Mouse (Mus musculus): ENCODE data around the gene Parp4. TPM values are rescaled to one million over a fixed set of nuclear protein-coding genes. Genes with fewer than 3 reads are reported as not detected.

Gene Parp4
- total RNA-seq, 4 experiments from 2014 or later: 5.7 to 10.6 (median 7.4) TPM

GRCm38 (mm10) chr14:56605136-56605535, 29.7 kb downstream of the Parp4 start:
- no peak for DNase-seq (ENCODE audit: low spot score in 2 of 2)

- DNase-seq (ENCODE audit: low spot score in 2 of 2): no peak
Observed at GRCm38 (mm10) chr14:56613212-56613611, 37.8 kb downstream of the Parp4 start.

GRCm38 (mm10) chr14:56617470-56617869, 42.1 kb downstream of the Parp4 start:
- no peak for DNase-seq (ENCODE audit: low spot score in 2 of 2)

GRCm38 (mm10) chr14:56620425-56620824, 45.0 kb downstream of the Parp4 start:
- DNase-seq (ENCODE audit: low spot score in 2 of 2): no peak

- no peak for DNase-seq (ENCODE audit: low spot score in 2 of 2)
Observed at GRCm38 (mm10) chr14:56626202-56626601, 50.8 kb downstream of the Parp4 start.

- peak; percentile 23 to 44 for DNase-seq (ENCODE audit: low spot score in 2 of 2)
Observed at GRCm38 (mm10) chr14:56628336-56628735, 52.9 kb downstream of the Parp4 start.

GRCm38 (mm10) chr14:56631109-56631508, 55.7 kb downstream of the Parp4 start:
- DNase-seq (ENCODE audit: low spot score in 2 of 2): no peak

GRCm38 (mm10) chr14:56647206-56647605, 71.8 kb downstream of the Parp4 start:
- DNase-seq (ENCODE audit: low spot score in 2 of 2): no peak

- no peak for DNase-seq (ENCODE audit: low spot score in 2 of 2)
Observed at GRCm38 (mm10) chr14:56649448-56649847, 74.0 kb downstream of the Parp4 start.

GRCm38 (mm10) chr14:56665651-56666050, 90.2 kb downstream of the Parp4 start:
- peak; percentile 27 to 35 for DNase-seq (ENCODE audit: low spot score in 2 of 2)

- no peak for DNase-seq (ENCODE audit: low spot score in 2 of 2)
Observed at GRCm38 (mm10) chr14:56666909-56667308, 91.5 kb downstream of the Parp4 start.

GRCm38 (mm10) chr14:56667969-56668802, 92.8 kb downstream of the Parp4 start, which contains the start of gene Mphosph8:
Gene Mphosph8 (plus strand): TSS chr14:56668248.
- DNase-seq (ENCODE audit: low spot score in 2 of 2): peak; percentile 99 to 100

- DNase-seq (ENCODE audit: low spot score in 2 of 2): no peak
Observed at GRCm38 (mm10) chr14:56669046-56669620, 93.7 kb downstream of the Parp4 start.

- DNase-seq (ENCODE audit: low spot score in 2 of 2): no peak
Observed at GRCm38 (mm10) chr14:56685426-56685825, 110.0 kb downstream of the Parp4 start.

GRCm38 (mm10) chr14:56689116-56689515, 113.7 kb downstream of the Parp4 start:
- no peak for DNase-seq (ENCODE audit: low spot score in 2 of 2)

GRCm38 (mm10) chr14:56689766-56690165, 114.3 kb downstream of the Parp4 start:
- no peak for DNase-seq (ENCODE audit: low spot score in 2 of 2)

GRCm38 (mm10) chr14:56695495-56695894, 120.1 kb downstream of the Parp4 start:
- DNase-seq (ENCODE audit: low spot score in 2 of 2): no peak

- no peak for DNase-seq (ENCODE audit: low spot score in 2 of 2)
Observed at GRCm38 (mm10) chr14:56697836-56698235, 122.4 kb downstream of the Parp4 start.

- DNase-seq (ENCODE audit: low spot score in 2 of 2): no peak
Observed at GRCm38 (mm10) chr14:56702644-56703043, 127.2 kb downstream of the Parp4 start.

- DNase-seq (ENCODE audit: low spot score in 2 of 2): no peak
Observed at GRCm38 (mm10) chr14:56705687-56706086, 130.3 kb downstream of the Parp4 start.

All from layer of hippocampus, adult 8-10 months (tissue).